Mouse (Mus musculus): Measurements from ENCODE around the gene Krtap28-13.

Gene Krtap28-13
- long read RNA-seq, experiment 1: 0 reads
- long read RNA-seq, experiment 2: 0 reads

DNA sequence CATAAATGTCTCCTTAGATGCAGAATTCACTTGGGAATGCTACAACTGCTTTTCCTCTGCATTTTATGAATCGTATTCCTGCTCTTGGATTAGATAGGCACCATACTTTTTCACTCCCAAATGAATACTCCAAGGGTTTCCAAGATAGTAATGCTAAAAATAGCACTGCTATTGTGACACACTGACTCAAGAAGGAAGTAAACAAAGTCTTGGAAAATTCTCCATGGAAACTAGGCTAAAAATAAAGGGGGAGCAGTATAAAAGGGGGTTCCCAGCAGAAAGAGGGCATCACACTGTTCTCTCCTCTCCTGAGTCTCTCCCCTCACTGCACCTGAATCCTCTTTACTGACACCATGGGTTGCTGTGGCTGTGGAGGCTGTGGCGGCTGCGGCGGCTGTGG, at the start of gene Krtap28-13:
Krtap28-13 (plus strand) TSS at position 288 of the 400 bp plus-strand sequence.
- intact Hi-C loops (cut with DNase I): loop anchor here (5.0 kb wide), 1 partner anchor 657 kb away; no protein-coding TSS in a partner anchor

DNA sequence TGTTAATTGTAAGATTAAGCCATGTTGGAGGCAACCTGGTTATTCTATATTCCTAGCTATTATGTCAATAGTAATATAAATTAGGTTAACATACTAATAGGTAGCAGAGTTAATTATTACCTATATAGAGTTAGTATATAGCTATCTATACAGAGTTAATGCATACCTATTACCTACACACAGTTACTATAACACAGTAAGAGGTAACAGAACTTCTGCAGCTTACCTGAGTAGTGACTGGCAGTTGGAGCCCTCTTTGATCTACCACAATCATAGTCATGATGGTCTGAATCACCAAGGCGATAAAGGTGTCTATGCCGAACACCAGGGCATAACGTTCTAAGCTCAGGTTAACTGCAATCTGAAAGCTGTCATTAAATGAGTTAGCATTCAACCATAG, 46.3 kb upstream of the Krtap28-13 start:
- intact Hi-C loops (cut with DNase I): no loop called here

DNA sequence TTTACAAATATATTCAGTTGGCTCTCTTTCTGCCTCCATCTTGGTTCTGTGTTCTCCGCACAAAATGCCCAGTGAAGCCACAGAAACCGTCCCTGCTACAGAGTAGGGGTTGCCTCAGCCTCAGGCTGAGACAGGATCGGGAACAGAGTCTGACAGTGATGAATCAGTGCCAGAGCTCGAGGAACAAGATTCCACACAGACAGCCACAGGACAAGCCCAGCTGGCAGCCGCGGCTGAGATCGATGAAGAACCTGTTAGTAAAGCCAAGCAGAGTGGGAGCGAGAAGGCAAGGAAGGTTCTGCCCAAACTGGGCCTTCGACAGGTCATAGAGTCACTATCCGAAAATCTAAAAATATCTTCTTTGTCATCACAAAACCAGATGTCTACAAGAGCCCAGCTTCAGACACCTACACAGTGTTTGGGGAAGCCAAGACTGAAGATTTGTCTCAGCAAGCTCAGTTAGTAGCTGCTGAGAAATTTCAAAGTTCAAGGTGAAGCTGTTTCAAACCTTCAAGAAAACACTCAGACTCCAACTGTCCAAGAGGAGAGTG, 45.3 kb upstream of the Krtap28-13 start:
- intact Hi-C loops (cut with DNase I): no loop called here

DNA sequence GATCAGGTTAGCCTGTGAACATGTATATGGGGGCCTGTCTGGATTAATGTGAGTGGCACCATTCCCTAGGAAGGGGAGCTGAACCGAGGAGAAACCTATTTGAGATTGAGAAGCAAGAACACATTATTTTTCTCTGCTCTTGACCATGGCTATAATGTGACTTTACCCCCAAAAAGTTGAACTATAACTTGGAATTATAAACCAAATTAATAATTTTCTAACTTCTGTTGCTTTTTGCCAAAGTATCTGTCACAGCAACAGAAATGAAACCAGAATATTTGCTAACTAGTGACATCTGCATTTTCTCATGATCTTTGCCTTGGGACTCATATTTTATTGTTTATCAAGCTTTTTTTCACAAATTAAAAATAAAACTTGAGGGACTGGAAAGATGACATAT, 44.2 kb upstream of the Krtap28-13 start:
- intact Hi-C loops (cut with DNase I): no loop called here

DNA sequence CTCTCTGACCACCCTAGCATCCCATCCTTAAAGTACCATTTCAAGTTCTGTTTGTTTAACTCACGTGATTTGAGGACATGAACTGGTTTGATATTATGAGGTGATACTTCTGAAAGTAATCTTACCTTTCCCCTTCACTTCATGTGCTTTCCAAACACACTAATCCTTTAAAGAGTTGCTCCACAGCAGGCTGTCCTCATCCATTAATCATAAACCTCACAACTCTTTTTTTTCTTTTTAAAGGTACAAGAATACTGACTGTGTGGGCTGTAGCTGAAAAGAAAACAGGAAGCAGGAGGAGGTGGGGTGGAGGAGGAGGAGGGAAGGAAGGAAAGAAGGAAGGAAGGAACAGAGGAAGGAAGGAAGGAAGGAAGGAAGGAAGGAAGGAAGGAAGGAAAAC, 28.8 kb upstream of the Krtap28-13 start:
- intact Hi-C loops (cut with DNase I): no loop called here

DNA sequence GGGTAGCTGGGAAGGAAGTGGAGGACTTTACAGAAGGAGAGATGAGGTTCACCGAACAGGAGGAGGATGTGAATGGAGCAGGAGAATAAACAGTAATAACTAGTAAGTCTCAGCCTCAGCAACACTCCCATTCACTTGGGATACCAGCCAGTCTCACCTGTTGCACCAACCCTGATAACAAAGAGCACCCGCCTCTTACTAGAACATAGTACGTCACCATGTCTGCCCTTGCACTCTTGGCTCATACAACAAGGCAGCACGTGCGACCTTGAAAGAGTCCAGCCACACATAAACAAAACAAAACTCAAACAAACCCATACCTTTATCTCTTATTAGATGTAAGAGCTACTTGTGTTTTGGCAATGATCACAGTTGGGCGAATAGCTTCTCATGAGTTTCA, 28.2 kb upstream of the Krtap28-13 start:
- intact Hi-C loops (cut with DNase I): no loop called here

DNA sequence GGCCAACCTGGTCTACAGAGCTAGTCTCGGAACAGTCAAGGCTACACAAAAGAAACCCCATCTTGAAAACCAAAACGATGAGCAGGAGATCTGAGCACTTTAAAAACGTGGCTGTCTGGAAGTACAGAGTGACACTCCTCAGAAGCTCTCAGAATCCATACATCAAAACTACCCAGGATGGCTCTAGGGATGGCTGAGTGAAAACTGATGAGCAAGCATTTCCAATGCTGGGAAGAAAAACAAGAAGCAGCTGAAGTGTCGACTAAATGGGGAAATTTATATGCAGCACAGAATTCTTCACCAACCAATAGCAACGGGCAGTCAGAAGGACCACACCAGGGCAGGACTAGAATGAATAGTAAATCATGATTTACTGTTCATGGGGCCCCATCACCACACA, 26.2 kb upstream of the Krtap28-13 start:
- intact Hi-C loops (cut with DNase I): no loop called here

DNA sequence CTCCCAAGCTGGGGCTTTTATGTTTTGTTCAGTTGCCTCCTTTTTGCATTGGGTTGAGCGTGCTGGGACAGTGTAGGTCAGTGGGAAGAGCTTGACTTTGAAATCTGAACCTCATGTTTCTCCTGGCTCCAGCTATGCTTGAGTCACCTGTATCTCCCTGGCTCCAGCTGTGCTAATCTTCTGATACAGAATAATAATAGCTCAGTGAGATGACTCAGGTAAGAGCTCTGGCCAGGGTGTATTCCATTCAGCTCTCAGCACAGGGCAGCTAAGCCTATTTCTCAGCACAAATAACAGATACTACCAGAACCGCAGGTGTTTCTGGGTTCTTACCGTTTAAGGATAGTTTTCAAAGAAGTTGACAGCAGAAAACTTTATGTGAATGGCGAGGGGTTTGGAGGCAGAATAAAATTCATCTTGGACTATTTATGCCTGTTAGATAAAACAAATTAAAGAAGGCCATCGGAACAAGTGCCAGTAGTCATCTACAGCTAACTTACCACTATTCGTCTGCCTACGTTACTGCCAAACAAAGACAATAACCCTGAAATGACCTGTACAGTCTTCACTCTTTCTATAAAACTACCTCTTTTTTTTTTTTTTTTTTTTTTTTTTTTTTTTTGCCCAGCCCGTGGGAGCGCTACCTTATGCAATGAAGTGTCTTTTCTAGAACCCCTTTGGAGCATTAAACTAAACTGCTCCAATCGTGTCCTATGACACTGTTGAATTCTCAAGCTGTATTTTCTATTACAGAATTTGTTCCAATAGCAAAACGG, 23.6 kb upstream of the Krtap28-13 start:
- intact Hi-C loops (cut with DNase I): no loop called here

DNA sequence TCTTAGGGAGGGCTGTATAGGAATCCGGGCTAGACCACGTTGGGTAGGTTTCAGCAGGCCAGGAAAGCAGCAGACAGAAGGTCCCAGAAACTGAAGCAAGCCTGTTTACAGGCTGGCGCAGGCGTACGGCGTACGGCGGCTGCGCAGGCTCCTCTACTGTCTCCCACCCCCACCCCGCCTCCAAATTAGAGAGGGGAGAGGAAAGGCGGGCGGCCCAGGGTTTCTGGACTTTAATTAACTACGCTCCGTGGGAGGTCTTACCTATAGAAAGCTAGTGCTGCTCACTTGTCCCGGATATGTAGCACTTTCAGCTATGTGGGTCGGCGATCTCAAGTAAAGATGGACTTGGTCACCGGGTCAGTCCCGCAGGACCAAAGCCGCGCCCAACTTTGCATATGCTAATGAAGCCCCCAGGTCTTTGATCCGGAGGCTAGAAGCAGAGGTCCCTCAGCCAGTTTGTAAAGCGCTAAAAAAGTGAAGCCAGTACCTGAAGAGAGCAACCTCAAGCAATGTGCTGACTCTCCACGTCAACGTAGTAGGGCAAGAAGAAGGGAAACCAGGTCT, 22.5 kb upstream of the Krtap28-13 start, which contains the start of gene Slc19a3:
Slc19a3 (minus strand) TSS at position 340 of the 564 bp plus-strand sequence.
- intact Hi-C loops (cut with DNase I): no loop called here

DNA sequence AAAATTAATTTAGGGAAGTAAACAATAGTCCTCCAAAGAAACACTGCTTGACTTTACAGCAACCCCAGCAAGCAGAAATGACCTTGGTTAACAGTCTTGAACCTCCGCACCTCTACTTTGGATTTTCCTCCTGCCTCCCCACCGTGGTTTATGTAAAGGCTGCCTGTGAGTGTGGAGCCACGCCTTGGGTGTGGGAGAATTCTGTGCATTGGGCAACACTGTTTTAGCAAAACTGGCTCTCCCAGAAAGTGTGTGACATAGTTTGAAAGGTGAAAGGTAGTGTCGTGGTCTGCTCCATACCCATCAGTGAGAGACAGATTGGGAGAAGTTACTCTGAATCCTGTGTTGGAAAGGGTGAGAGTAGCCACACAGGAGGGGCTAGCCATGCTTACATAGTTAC, 21.6 kb upstream of the Krtap28-13 start:
- intact Hi-C loops (cut with DNase I): no loop called here

DNA sequence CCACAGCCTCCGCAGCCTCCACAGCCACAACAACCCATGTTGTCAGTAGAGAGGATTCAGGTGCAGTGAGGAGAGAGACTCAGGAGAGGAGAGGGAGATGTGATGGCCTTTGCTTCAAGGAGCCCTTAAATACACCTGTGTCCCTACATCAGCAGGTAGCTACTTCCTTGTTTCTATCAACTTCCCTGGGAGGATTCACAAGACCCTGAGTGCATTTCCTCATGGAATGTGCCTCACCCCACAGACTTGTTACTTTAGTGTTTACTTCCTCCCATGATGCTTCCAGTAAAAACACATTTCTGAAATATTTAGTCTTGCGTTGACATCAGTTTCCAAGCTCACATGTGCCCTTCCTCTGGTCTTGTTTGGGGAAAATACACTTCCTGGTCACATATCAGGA, 18.4 kb upstream of the Krtap28-13 start, which contains the start of gene Krtap28-10:
Krtap28-10 (minus strand) TSS at position 101 of the 400 bp plus-strand sequence.
- intact Hi-C loops (cut with DNase I): no loop called here

DNA sequence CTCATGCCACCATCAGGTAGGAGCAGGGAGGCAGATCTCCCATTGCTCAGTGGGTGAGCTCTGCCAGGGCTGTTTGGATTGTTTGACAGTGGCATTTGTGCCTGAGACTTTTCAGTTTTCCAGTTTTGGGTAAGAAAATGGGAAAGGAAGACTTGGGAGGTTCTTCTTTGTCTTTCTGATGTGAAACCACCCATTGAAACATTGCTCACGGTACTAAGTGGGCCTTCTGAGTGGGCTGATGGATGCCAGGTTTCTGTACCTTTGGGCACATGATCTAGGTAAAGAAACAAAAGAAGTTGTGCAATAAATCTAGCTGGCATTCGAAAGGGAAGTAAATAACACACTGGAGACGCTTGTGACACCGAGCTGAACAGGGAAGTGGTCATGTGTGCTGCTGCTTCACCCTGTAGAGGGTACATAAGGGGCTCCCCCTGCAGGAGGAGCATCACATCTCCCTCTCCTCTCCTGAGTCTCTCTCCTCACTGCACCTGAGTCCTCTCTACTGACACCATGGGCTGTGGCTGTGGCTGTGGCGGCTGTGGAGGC, 15.8 kb upstream of the Krtap28-13 start, which contains the start of gene Gm47969:
Gm47969 (plus strand) TSS at position 51 of the 546 bp plus-strand sequence.
- intact Hi-C loops (cut with DNase I): no loop called here

DNA sequence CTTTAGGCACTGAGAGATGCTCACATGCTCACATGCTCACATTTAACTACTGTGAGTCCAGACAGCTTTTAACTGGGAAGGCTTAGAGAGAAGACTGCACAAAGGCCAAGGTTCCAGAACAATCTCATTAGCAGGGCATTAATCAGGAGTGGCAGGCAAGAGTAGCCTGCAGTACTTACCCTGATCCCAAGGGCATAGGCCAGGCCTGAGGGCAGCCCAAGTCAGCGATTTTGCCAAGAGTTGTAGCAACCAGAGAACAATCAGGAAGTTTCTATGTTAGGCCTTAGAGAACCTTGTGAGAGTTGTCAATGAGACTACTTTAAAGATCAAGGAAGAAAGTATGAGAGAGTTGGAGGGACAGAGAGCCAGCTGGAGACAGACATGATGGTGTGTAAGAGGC, 2.2 kb upstream of the Krtap28-13 start:
- intact Hi-C loops (cut with DNase I): no loop called here

DNA sequence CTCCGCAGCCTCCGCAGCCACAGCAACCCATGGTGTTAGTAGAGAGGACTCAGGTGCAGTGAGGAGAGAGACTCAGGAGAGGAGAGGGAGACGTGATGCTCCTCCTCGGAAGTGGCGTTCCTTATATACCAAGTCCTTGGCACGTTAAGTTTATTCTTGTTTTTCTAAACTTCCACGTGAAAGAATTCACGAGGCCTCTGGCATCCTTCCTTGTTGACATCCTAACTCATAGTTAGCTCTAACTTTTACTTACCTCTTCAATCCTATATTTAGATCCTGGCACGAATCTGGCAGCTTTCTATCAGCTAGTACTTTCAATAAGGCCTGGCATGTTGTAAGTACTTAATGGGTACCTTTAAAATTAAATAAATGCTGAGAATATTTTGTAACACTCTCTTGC, 1.5 kb upstream of the Krtap28-13 start, which contains the start of gene A030005K14Rik:
A030005K14Rik (minus strand) TSS at position 101 of the 400 bp plus-strand sequence.
- intact Hi-C loops (cut with DNase I): no loop called here

DNA sequence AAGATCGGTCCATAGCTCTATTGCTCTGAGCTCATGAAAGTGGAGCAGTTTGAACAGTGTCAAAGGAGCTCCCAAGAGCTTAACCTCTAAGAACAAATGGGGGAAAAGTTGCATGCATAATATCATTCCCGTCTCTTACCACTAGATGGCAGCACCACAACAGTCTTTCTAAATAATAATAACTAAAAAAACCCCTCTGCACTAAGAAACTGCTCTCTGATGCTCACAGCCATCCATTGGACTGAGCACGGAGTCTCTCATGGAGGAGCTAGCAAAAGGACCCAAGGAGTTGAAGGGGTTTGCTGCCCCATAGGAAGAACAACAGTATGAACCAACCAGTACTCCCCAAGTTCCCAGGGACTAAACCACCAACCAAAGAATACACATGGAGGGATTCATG, 4.1 kb downstream of the Krtap28-13 start:
- intact Hi-C loops (cut with DNase I): loop anchor here (2.0 to 5.0 kb wide), 3 partner anchors 87 to 652 kb away; no protein-coding TSS in a partner anchor

DNA sequence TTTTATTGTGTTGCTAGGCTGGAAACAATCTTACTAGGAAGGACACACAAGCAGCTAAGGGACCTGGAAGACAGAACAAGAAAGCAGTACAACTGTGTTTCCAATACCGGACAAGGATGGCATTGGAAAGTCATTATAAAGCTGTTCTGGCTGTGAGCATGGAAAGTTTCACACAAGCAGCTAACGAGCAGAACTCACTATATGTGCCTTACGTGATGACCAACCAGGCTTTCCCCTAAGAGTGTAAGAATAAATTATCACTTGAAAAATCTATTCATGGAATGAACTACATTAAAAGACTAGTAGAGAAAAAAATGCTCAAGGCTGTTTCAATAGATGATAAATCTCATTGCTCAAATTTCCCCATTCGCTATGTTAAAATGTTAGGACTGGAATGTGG, 5.8 kb downstream of the Krtap28-13 start:
- intact Hi-C loops (cut with DNase I): loop anchor here (5.0 kb wide), 1 partner anchor 86 kb away; no protein-coding TSS in a partner anchor

DNA sequence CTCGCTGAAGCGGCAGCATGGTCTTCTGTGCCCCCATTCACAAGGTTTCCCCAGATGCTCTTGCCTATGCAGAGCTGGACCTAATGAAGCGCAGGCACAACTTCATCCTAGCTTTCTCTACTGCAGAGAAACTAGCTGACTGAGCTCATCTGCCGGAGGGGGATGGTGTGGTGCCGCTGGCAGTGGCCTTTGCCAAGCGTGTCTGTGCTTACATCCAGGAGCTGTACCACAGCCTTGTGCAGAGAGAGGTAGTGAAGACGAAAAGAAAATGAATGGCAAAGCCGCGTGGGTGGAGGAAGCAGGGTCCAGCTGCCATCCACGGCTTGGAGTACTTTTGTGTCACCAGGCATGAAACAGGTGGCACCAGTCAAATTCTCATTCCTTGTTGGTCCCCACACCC, 6.5 kb downstream of the Krtap28-13 start:
- intact Hi-C loops (cut with DNase I): loop anchor here (5.0 kb wide), 1 partner anchor 85 kb away; no protein-coding TSS in a partner anchor

DNA sequence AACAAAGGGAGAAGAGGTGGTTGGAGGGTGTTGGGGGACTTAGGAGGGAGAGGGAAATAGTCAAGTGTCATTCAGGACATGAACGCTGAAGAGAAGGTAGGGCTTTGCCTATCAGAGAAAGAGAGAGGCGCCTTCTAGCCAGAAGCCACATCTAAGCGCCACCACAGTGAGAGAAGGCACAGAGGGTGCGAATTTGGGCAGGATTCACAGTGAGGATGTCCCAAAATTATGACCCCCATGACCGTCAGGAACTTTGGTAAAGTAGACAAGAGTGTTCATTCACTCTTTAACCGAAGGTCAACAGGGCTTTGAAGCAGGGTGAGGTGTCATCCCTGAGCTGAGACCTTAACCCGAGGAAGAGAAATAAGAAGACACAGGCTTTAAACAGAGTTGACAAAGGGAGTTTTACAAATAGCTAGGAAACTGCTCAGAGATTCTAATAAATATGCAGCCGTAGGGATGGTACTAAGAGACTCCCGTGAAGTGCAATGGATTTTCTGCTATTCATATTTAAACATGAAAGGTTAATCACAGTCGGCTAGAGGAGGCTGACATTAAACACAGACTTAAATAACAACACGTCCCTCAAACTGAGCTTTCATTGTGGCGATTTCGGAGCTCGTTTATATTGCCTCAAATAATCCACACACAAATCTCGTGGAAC, 14.9 kb downstream of the Krtap28-13 start:
- intact Hi-C loops (cut with DNase I): loop anchor here (5.0 kb wide), 1 partner anchor 288 kb away; no protein-coding TSS in a partner anchor

DNA sequence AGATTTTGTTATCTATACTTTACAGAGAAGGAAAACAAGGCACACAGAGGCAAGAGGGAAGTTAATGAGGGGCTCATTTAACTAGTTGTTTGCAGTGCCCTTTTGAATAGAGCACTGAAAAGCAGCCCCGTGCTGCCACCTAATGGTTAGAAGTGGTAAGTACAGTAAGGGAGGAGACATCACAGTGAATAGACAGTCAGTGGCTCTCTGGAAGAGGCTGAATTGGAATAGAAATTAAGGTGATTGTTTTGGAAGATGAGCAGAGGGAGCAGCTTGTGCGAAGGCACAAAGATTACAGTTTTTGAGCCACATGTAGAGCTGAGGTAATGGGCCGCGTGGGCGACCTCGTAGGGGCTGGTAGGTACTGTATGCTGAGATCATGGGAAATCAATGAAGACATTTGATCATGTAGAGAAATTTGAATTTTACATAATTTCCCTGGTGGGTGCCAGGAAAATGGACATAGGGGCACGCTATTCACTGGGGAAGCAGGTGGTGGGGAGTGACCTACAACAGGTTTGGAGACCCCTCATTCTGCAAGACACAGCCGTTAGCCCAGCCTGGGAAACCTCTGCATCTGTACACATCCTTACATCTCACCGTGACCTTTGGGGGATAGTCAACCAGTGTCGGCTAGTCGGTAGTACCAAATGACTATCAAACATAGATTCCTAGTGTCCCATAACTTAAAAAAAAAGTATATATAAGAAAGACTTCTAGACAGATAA, 15.6 kb downstream of the Krtap28-13 start:
- intact Hi-C loops (cut with DNase I): loop anchor here (5.0 kb wide), 1 partner anchor 289 kb away; no protein-coding TSS in a partner anchor

DNA sequence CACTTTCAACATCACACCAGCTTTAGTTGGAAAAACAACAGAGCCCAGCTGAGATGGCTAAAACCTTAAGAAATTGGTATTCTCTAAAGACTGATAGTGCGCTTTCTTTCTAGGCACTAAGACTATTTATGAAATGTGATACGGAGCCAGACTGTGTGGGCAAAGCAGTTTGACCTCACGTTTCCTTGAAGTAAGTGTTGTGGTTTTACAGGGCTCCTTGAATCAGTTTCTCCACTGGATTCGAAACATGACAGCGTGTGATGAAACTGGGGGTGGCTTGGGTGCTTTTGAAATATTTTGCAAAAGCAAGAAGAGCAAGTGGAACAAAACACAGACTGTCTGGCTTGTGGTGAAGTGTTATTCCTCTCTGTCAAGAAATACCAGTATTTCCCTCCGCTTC, 16.3 kb downstream of the Krtap28-13 start:
- intact Hi-C loops (cut with DNase I): loop anchor here (5.0 kb wide), 1 partner anchor 290 kb away; no protein-coding TSS in a partner anchor
